Mouse (Mus musculus): ENCODE measurements around the gene Far1.

GRCm38 (mm10) chr7:113505047-113505446, 8.6 kb upstream of the Far1 start:
- TF ChIP-seq POLR2A (IDR thresholded peaks at IDR 0.05; ENCODE audit: insufficient read length, low read depth) (no peak), MYOD1 (IDR thresholded peaks at IDR 0.05; ENCODE audit: control insufficient read depth in 1 of 3, insufficient read length in 2 of 3, low read depth in 2 of 3) (no peak), CEBPB (IDR thresholded peaks at IDR 0.05; ENCODE audit: insufficient read depth, poor library complexity, severe bottlenecking) (no peak), TCF12 (IDR thresholded peaks at IDR 0.05; ENCODE audit: insufficient read depth, poor library complexity, severe bottlenecking) (no peak), POLR2AphosphoS2 (IDR thresholded peaks at IDR 0.05; ENCODE audit: insufficient read length, low read depth) (no peak), E2F4 (IDR thresholded peaks at IDR 0.05; ENCODE audit: insufficient read depth) (no peak), USF1 (IDR thresholded peaks at IDR 0.05; ENCODE audit: low read depth) (no peak), TCF3 (IDR thresholded peaks at IDR 0.05; ENCODE audit: insufficient read length, low read depth) (no peak), MAX (IDR thresholded peaks at IDR 0.05; ENCODE audit: low read depth) (no peak), REST (IDR thresholded peaks at IDR 0.05; ENCODE audit: insufficient read depth, insufficient read length) (no peak)
